Mouse (Mus musculus) small intestine, adult 10 weeks (tissue): ENCODE measurements around the gene Srp9. TPM values are rescaled to one million over a fixed set of nuclear protein-coding genes. Genes with fewer than 3 reads are reported as not detected.

Experiments used
- polyA plus RNA-seq: library from polyadenylated mRNA; stranded (reverse); fragments of 350-450 nt; fragmentation: Illumina TruSeq; extraction: RNeasy Lipid Tissue Mini Kit (QIAGEN cat#74804); gene quantifications from one replicate; pipeline ENCODE4 v1.2.3, GENCODE M21; 2014; ENCODE audit warnings: low replicate concordance

Srp9 gene
- 258 TPM for polyA plus RNA-seq

DNA sequence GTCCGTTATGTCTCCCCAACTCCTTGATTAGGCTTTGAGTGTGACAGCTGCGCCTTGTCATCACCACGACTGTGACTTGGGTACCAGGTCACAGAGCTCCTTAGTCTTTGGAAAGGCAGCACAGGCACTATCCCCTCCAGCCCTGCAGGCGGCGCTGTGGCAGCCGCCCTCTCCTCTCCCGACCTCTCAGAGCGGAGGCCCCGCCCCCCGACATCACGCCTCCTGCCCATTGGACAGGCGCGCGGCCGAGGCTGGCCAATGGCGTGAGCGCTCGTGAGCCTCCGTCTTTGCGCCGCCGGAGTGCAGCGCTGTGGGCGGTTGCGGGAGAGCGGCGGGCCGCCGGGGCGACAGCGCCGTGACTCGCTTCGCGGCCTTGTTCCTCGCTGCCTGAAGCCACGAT, at the start of gene Srp9:
Gene Srp9 (plus strand): TSS at position 232 of the 400 bp plus-strand sequence.

GRCm38 (mm10) chr1:182164386-182164785, 39.8 kb downstream of the Srp9 start, which contains the start of gene Vmn1r1:
Gene Vmn1r1, minus strand, starts transcription at chr1:182164486.

Other genes with a start within 250 kb of the Srp9 start
- gene Enah, start 104.7 kb upstream of the Srp9 start, polyA plus RNA-seq = 16.3 TPM
- gene Vmn1r1, start 39.7 kb downstream of the Srp9 start, polyA plus RNA-seq = not detected
- gene Degs1, start 158.1 kb downstream of the Srp9 start, polyA plus RNA-seq = 97.7 TPM
- 23.6 TPM for gene Fbxo28, start 216.9 kb downstream of the Srp9 start, polyA plus RNA-seq